Mouse (Mus musculus): ENCODE measurements at regions not wholly inside any gene's neighbourhood (a gene's known extent, or its start where the extent isn't known, plus 50 kb on each side); places are given as distances from the start of the nearest gene placed in this dataset.

DNA sequence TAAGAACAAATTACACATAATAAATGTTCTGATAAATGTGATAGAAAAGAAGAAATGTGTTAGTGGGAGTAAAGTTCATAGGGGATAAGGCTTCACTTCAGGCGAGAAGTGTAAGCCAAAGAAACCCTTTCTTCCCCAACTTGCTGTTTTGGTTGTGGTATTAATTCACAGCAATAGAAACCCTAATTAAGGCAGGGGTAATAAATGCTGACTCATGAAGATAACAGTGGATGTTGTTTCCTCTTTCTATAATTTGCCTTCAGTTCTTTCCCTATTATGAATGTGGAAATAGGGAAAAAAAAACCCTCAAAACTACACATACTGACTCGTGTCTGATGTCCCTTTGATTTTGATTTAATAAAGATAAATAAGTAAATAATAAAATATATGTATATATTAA is 104.8 kb upstream of the Ccn2 start:
- TF ChIP-seq POLR2A (IDR thresholded peaks at IDR 0.05; ENCODE audit: low read depth, low read length) (no peak), ETS1 (conservative IDR thresholded peaks at IDR 0.05; ENCODE audit: low read depth, low read length) (no peak), CHD1 (IDR thresholded peaks at IDR 0.05; ENCODE audit: low read depth, low read length) (no peak), CTCF (conservative IDR thresholded peaks at IDR 0.05 in 1 of 2, IDR thresholded peaks at IDR 0.05 in 1 of 2; ENCODE audit: low read depth in 2 of 2, low read length in 2 of 2) (no peak), TBP (conservative IDR thresholded peaks at IDR 0.05; ENCODE audit: low read depth, low read length) (no peak), ZKSCAN1 (IDR thresholded peaks at IDR 0.05; ENCODE audit: borderline replicate concordance, low read depth, low read length) (no peak), NELFE (IDR thresholded peaks at IDR 0.05; ENCODE audit: low read depth, low read length) (no peak), BHLHE40 (IDR thresholded peaks at IDR 0.05; ENCODE audit: low read depth, low read length) (no peak), MEF2A (IDR thresholded peaks at IDR 0.05; ENCODE audit: borderline replicate concordance, low read depth, low read length) (no peak), ELF1 (IDR thresholded peaks at IDR 0.05; ENCODE audit: low read depth, low read length) (no peak)

All from CH12.LX (cell line).